Comparison of ENCODE assay signal across 8 mouse cellular contexts in genomic region chr8:95888285-95889136, GRCm38 (mm10). TPM values are rescaled to one million over a fixed set of nuclear protein-coding genes. Genes with fewer than 3 reads are reported as not detected.
A peak's percentile ranks its signal among the peaks of the same experiment; 100 is the strongest.
DNase-seq lines count a peak whose midpoint lies in the region; ATAC-seq and TF ChIP-seq lines count a peak whose summit lies in the region.

Gene Got2, minus strand, starts transcription at chr8:95888547.

- H3K4me3 ChIP-seq in CH12.LX (replicated peaks in 1 of 3; ENCODE audit: low read depth in 2 of 3, low read length in 2 of 3, poor library complexity in 1 of 3): peak within 1 kb of the TSS; percentile 96 to 100 (median 98)
- H3K4me3 ChIP-seq in forebrain, embryonic 12.5 days (replicated peaks): peak within 1 kb of the TSS; percentile 86
- H3K4me3 ChIP-seq in heart, postnatal 0 days (ENCODE audit: low read depth, low read length): peak within 1 kb of the TSS; percentile 98
- peak within 1 kb of the TSS; percentile 85 for H3K4me3 ChIP-seq in liver, embryonic 16.5 days (ENCODE audit: low read depth, low read length)
- peak within 1 kb of the TSS; percentile 97 for H3K4me3 ChIP-seq in neural tube, embryonic 13.5 days
- H3K4me3 ChIP-seq in testis, adult 2 months (ENCODE audit: control insufficient read depth, low read depth, low read length): peak within 1 kb of the TSS; percentile 78

- peak; percentile 95 for DNase-seq in CH12.LX (ENCODE audit: extremely low read depth)
- peak; percentile 87 for DNase-seq in c-Kit-positive CD71-positive TER-119-negative erythroid progenitor cells, embryonic 14.5 days (ENCODE audit: low read depth)
- peak; percentile 92 for DNase-seq in heart, postnatal 0 days (ENCODE audit: low spot score)
- DNase-seq in kidney, postnatal 4 days: peak; percentile 95

- 9% methylated on average over 31 of the region's 31 CpGs for WGBS in forebrain, embryonic 12.5 days
- WGBS in heart, postnatal 0 days: 8% methylated on average over 31 of the region's 31 CpGs
- 5% methylated on average over 31 of the region's 31 CpGs for WGBS in liver, embryonic 16.5 days (ENCODE audit: insufficient replicate concordance)
- whole genome bisulfite sequencing in neural tube, embryonic 13.5 days: 8% methylated on average over 31 of the region's 31 CpGs

- dilution Hi-C loops in CH12.LX (cut with MboI; ENCODE audit: extremely low pct_ligation_motif_present, extremely low pct_unique_long_range_greater_than_20kb, low sequenced_read_pairs): no loop called here

- peak within 1 kb of the TSS; percentile 91 for H3K27ac ChIP-seq in CH12.LX (ENCODE audit: insufficient read depth, low read depth)
- peak within 1 kb of the TSS; percentile 81 for H3K27ac ChIP-seq in forebrain, embryonic 12.5 days
- peak within 1 kb of the TSS; percentile 94 for H3K27ac ChIP-seq in heart, postnatal 0 days (ENCODE audit: low read depth)
- peak within 1 kb of the TSS; percentile 77 for H3K27ac ChIP-seq in liver, embryonic 16.5 days (ENCODE audit: low read length)
- peak within 1 kb of the TSS; percentile 87 for H3K27ac ChIP-seq in neural tube, embryonic 13.5 days (replicated peaks)
- no peak within 1 kb of the TSS for H3K27ac ChIP-seq in testis, adult 2 months (ENCODE audit: control insufficient read depth, insufficient read depth, low read depth, low read length)

- peaks cover 0 to 2% of the 10 kb centered on the region in 2 experiments for H3K36me3 ChIP-seq in CH12.LX (replicated peaks in 1 of 2; ENCODE audit: control insufficient read depth in 1 of 2, insufficient read depth in 1 of 2, low read length in 1 of 2)
- H3K36me3 ChIP-seq in forebrain, embryonic 12.5 days (replicated peaks): no peaks in the 10 kb centered on the region
- H3K36me3 ChIP-seq in heart, postnatal 0 days (replicated peaks; ENCODE audit: control insufficient read depth, insufficient read depth, low read length): no peaks in the 10 kb centered on the region
- H3K36me3 ChIP-seq in liver, embryonic 16.5 days (ENCODE audit: control insufficient read depth, insufficient read depth): no peaks in the 10 kb centered on the region
- no peaks in the 10 kb centered on the region for H3K36me3 ChIP-seq in neural tube, embryonic 13.5 days
- H3K36me3 ChIP-seq in testis, adult 2 months (ENCODE audit: control insufficient read depth, insufficient read depth, low read length): no peaks in the 10 kb centered on the region

- TF ChIP-seq EP300 in CH12.LX (IDR thresholded peaks at IDR 0.05; ENCODE audit: low read length): no peak
- TF ChIP-seq EP300 in heart, postnatal 0 days (IDR thresholded peaks at IDR 0.05; ENCODE audit: low read depth): no peak

- peaks cover 2 to 25% of the 10 kb centered on the region in 2 experiments; a peak in 3 of 4 replicates for H3K4me1 ChIP-seq in CH12.LX (ENCODE audit: control insufficient read depth in 1 of 2, insufficient read depth in 2 of 2)
- H3K4me1 ChIP-seq in forebrain, embryonic 12.5 days: peaks cover 22% of the 10 kb centered on the region
- H3K4me1 ChIP-seq in heart, postnatal 0 days (ENCODE audit: control insufficient read depth, insufficient read depth): peaks cover 17% of the 10 kb centered on the region
- peaks cover 11% of the 10 kb centered on the region for H3K4me1 ChIP-seq in liver, embryonic 16.5 days (ENCODE audit: control insufficient read depth, low read depth, low read length)
- H3K4me1 ChIP-seq in neural tube, embryonic 13.5 days (replicated peaks): peaks cover 30% of the 10 kb centered on the region
- H3K4me1 ChIP-seq in testis, adult 2 months (ENCODE audit: control insufficient read depth, insufficient read depth, low read length): peaks cover 5% of the 10 kb centered on the region

- peaks cover 43% of the 10 kb centered on the region for H3K79me2 ChIP-seq in CH12.LX (replicated peaks; ENCODE audit: control insufficient read depth, extremely low read depth, insufficient read depth, poor library complexity, severe bottlenecking)

- TF ChIP-seq RAD21 in CH12.LX (IDR thresholded peaks at IDR 0.05; ENCODE audit: low read depth, low read length): peak; percentile 4

- H3K4me2 ChIP-seq in CH12.LX (ENCODE audit: insufficient read depth, low read depth, poor library complexity, severe bottlenecking): peak within 1 kb of the TSS; percentile 99
- H3K4me2 ChIP-seq in forebrain, embryonic 12.5 days: peak within 1 kb of the TSS; percentile 76
- peak within 1 kb of the TSS; percentile 97 for H3K4me2 ChIP-seq in heart, postnatal 0 days (ENCODE audit: low read depth, low read length)
- H3K4me2 ChIP-seq in liver, embryonic 16.5 days (ENCODE audit: low read depth, low read length): peak within 1 kb of the TSS; percentile 93
- H3K4me2 ChIP-seq in neural tube, embryonic 13.5 days: peak within 1 kb of the TSS; percentile 70

- peak; percentile 85 for ATAC-seq in forebrain, embryonic 12.5 days (ENCODE audit: low FRiP score)
- peak; percentile 83 for ATAC-seq in heart, postnatal 0 days (ENCODE audit: insufficient read depth, low read depth)
- peak; percentile 77 for ATAC-seq in liver, embryonic 16.5 days (ENCODE audit: low read depth)
- peak; percentile 93 for ATAC-seq in neural tube, embryonic 13.5 days (ENCODE audit: low read depth)

- TF ChIP-seq POLR2A in CH12.LX (IDR thresholded peaks at IDR 0.05; ENCODE audit: low read depth, low read length): peak; percentile 70
- no peak; the same call in 1 of the 2 replicates for TF ChIP-seq POLR2A in testis, adult 2 months (IDR thresholded peaks at IDR 0.05; ENCODE audit: control insufficient read depth, low read depth, low read length)

- H3K27me3 ChIP-seq in CH12.LX (replicated peaks): no peaks in the 10 kb centered on the region
- no peaks in the 10 kb centered on the region for H3K27me3 ChIP-seq in forebrain, embryonic 12.5 days
- no peaks in the 10 kb centered on the region for H3K27me3 ChIP-seq in heart, postnatal 0 days (ENCODE audit: control insufficient read depth, insufficient read depth, low read length)
- no peaks in the 10 kb centered on the region for H3K27me3 ChIP-seq in liver, embryonic 16.5 days (ENCODE audit: control insufficient read depth, insufficient read depth, low read depth, low read length)
- H3K27me3 ChIP-seq in neural tube, embryonic 13.5 days: no peaks in the 10 kb centered on the region
- no peaks in the 10 kb centered on the region for H3K27me3 ChIP-seq in testis, adult 2 months (ENCODE audit: control insufficient read depth, insufficient read depth, low read length)

- peaks cover 2% of the 10 kb centered on the region for H3K9me3 ChIP-seq in CH12.LX (replicated peaks; ENCODE audit: low read length)
- H3K9me3 ChIP-seq in forebrain, embryonic 12.5 days: no peaks in the 10 kb centered on the region
- H3K9me3 ChIP-seq in heart, postnatal 0 days (replicated peaks; ENCODE audit: control insufficient read depth, low read length): no peaks in the 10 kb centered on the region
- no peaks in the 10 kb centered on the region for H3K9me3 ChIP-seq in liver, embryonic 16.5 days (replicated peaks; ENCODE audit: control insufficient read depth, low read length)
- H3K9me3 ChIP-seq in neural tube, embryonic 13.5 days: no peaks in the 10 kb centered on the region

- peak within 1 kb of the TSS; percentile 91 for H3K9ac ChIP-seq in CH12.LX (ENCODE audit: insufficient read depth, low read depth)
- peak within 1 kb of the TSS; percentile 78 for H3K9ac ChIP-seq in forebrain, embryonic 12.5 days
- peak within 1 kb of the TSS; percentile 80 for H3K9ac ChIP-seq in heart, postnatal 0 days (replicated peaks; ENCODE audit: low read depth, low read length)
- H3K9ac ChIP-seq in liver, embryonic 16.5 days (ENCODE audit: low read depth, low read length): peak within 1 kb of the TSS; percentile 85
- peak within 1 kb of the TSS; percentile 85 for H3K9ac ChIP-seq in neural tube, embryonic 13.5 days

- peak; percentile 53 to 82 for TF ChIP-seq CTCF in CH12.LX (conservative IDR thresholded peaks at IDR 0.05 in 1 of 2, IDR thresholded peaks at IDR 0.05 in 1 of 2; ENCODE audit: low read depth in 2 of 2, low read length in 2 of 2)
- TF ChIP-seq CTCF in heart, postnatal 0 days (IDR thresholded peaks at IDR 0.05; ENCODE audit: low read depth): peak; percentile 87
- TF ChIP-seq CTCF in testis, adult 2 months (IDR thresholded peaks at IDR 0.05; ENCODE audit: control insufficient read depth, insufficient read depth, insufficient replicate concordance, low read depth, low read length): peak; percentile 96

- in situ Hi-C loops in CH12.LX (cut with MboI; ENCODE audit: low pct_ligation_motif_present, low pct_unique_long_range_greater_than_20kb, low sequenced_read_pairs): no loop called here

TF ChIP-seq in CH12.LX, 34 proteins besides CTCF, POLR2A, EP300 and RAD21 (continues in another document):
- TF ChIP-seq JUN (IDR thresholded peaks at IDR 0.05; ENCODE audit: insufficient read depth, low read depth, low read length): no peak
- no peak for TF ChIP-seq ZC3H11A (IDR thresholded peaks at IDR 0.05; ENCODE audit: low read depth, low read length)
- TF ChIP-seq MXI1 (IDR thresholded peaks at IDR 0.05; ENCODE audit: low read depth, low read length): no peak
- TF ChIP-seq ZKSCAN1 (IDR thresholded peaks at IDR 0.05; ENCODE audit: borderline replicate concordance, low read depth, low read length): no peak
- TF ChIP-seq NRF1 (IDR thresholded peaks at IDR 0.05; ENCODE audit: low read depth, low read length): peak; percentile 67
- peak; percentile 77 for TF ChIP-seq HCFC1 (IDR thresholded peaks at IDR 0.05; ENCODE audit: low read depth, low read length)
- TF ChIP-seq TBP (conservative IDR thresholded peaks at IDR 0.05; ENCODE audit: low read depth, low read length): peak; percentile 59; the same call in 1 of the 2 replicates
- TF ChIP-seq MAFK (IDR thresholded peaks at IDR 0.05; ENCODE audit: insufficient replicate concordance, low read length): no peak
- no peak for TF ChIP-seq ZMIZ1 (IDR thresholded peaks at IDR 0.05; ENCODE audit: low read depth, low read length)
- no peak for TF ChIP-seq PAX5 (IDR thresholded peaks at IDR 0.05; ENCODE audit: low read length)
- TF ChIP-seq ZNF384 (IDR thresholded peaks at IDR 0.05; ENCODE audit: low read depth, low read length): peak; percentile 96
- TF ChIP-seq ELF1 (IDR thresholded peaks at IDR 0.05; ENCODE audit: low read depth, low read length): peak; percentile 51; the same call in 1 of the 2 replicates
- TF ChIP-seq BHLHE40 (IDR thresholded peaks at IDR 0.05; ENCODE audit: low read depth, low read length): no peak
- TF ChIP-seq TCF12 (IDR thresholded peaks at IDR 0.05; ENCODE audit: low read depth, low read length): peak; percentile 89

RNA-seq across cellular contexts. Expression of gene Got2, which starts in this region (rescaled TPM):
- total RNA-seq in CH12.LX (2012; rRNA removed) (303 TPM in 2 replicates), CH12.LX (2014; rRNA removed) (268 and 283 TPM in 2 replicates)
- polyA plus RNA-seq in CH12.LX (2012; ENCODE audit: insufficient read length, low read depth): 489 and 509 TPM in 2 replicates
- polyA plus RNA-seq in forebrain, embryonic 12.5 days (2016; fragmentation: Nextera tagmentation; extraction: Ambion mirVana): 167 and 176 TPM in 2 replicates
- 624 and 648 TPM in 2 replicates for total RNA-seq in heart, postnatal 0 days (2014; rRNA removed; ENCODE audit: low replicate concordance)
- polyA plus RNA-seq in heart, postnatal 0 days (2015; fragmentation: Nextera tagmentation; extraction: Ambion mirVana): 605 and 617 TPM in 2 replicates
- 254 and 279 TPM in 2 replicates for polyA plus RNA-seq in liver, embryonic 16.5 days (2015; fragmentation: Nextera tagmentation; extraction: Ambion mirVana)
- 196 and 201 TPM in 2 replicates for polyA plus RNA-seq in neural tube, embryonic 13.5 days (2015; fragmentation: Nextera tagmentation; extraction: Ambion mirVana)
- polyA plus RNA-seq in testis, adult 2 months (2012; rRNA removed): 8.7 and 15.7 TPM in 2 replicates

Comparison
In these comparisons a context has a peak if more than half of its experiments do, and no peak if none do; other contexts are left out.
1. RNA of gene Got2 (polyA plus RNA-seq): 605 to 617 TPM in heart, postnatal 0 days, 489 to 509 TPM in CH12.LX, 254 to 279 TPM in liver, embryonic 16.5 days, 196 to 201 TPM in neural tube, embryonic 13.5 days and 167 to 176 TPM in forebrain, embryonic 12.5 days; 8.7 to 15.7 TPM in testis, adult 2 months; every median in the first group is over 10 times any median in the second.
2. Peak in every context shown above with its lines, with median percentiles within 50 percentile points of each other: DNase-seq, H3K4me2 ChIP-seq, H3K4me3 ChIP-seq, H3K9ac ChIP-seq, CTCF ChIP-seq and ATAC-seq.